Mouse (Mus musculus): ENCODE measurements at regions not wholly inside any gene's neighbourhood (a gene's known extent, or its start where the extent isn't known, plus 50 kb on each side); places are given as distances from the start of the nearest gene placed in this dataset.

DNA sequence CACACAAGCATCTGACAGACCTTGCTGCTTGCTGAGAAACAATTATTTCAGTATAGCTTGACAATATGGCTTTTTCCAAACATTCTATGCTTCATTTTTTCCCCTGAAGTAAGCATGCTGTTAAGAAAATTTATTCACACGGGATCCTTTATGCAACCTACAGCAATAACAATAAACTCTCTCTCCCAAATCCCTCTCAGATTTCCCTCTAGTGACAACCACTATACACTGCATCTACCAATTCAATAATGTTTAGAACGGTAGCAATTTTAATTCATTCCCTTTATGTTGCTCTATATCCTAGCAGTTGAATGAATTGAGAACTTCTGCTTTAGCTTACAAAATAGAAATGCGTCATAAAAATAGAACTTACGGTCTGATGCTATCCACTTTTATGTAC is 3988.7 kb upstream of the Gm7489 start:
- H3K79me2 ChIP-seq (ENCODE audit: control insufficient read depth, insufficient read depth, low read length, poor library complexity), result no peaks in the 10 kb centered on the region
- H3K9ac ChIP-seq (ENCODE audit: control insufficient read depth, low read depth, low read length, poor library complexity, severe bottlenecking), result no peak overlapping the region
- no peak for TF ChIP-seq SMC3 (IDR thresholded peaks at IDR 0.05; ENCODE audit: low read depth, low read length)
- no peak for TF ChIP-seq MAFK (IDR thresholded peaks at IDR 0.05; ENCODE audit: borderline replicate concordance, low read depth, low read length)
- TF ChIP-seq UBTF (IDR thresholded peaks at IDR 0.05; ENCODE audit: borderline replicate concordance, insufficient read depth, low read depth, low read length), result no peak
- TF ChIP-seq BHLHE40 (IDR thresholded peaks at IDR 0.05; ENCODE audit: borderline replicate concordance, low read depth, low read length), result no peak
- no peak for TF ChIP-seq RCOR1 (IDR thresholded peaks at IDR 0.05; ENCODE audit: low read depth, low read length)
- TF ChIP-seq EP300 (IDR thresholded peaks at IDR 0.05; ENCODE audit: low read depth in 1 of 2, low read length in 2 of 2), result no peak
- TF ChIP-seq SIN3A (IDR thresholded peaks at IDR 0.05; ENCODE audit: low read length), result no peak
- no peak for TF ChIP-seq ZNF384 (IDR thresholded peaks at IDR 0.05; ENCODE audit: low read depth, low read length)
- no peak for TF ChIP-seq ZC3H11A (IDR thresholded peaks at IDR 0.05; ENCODE audit: low read depth, low read length)
- no peak for TF ChIP-seq GABPA (IDR thresholded peaks at IDR 0.05; ENCODE audit: low read depth, low read length)
- TF ChIP-seq MAZ (IDR thresholded peaks at IDR 0.05; ENCODE audit: low read depth, low read length), result no peak
- no peak for TF ChIP-seq ETS1 (IDR thresholded peaks at IDR 0.05; ENCODE audit: low read depth, low read length)
- H3K27me3 ChIP-seq (ENCODE audit: control insufficient read depth in 1 of 2, insufficient read depth in 2 of 2, low read length in 2 of 2), result no peaks in the 10 kb centered on the region
- H3K4me1 ChIP-seq (ENCODE audit: control insufficient read depth in 1 of 2, insufficient read depth in 2 of 2, low read length in 2 of 2), result no peaks in the 10 kb centered on the region
- DNase-seq (ENCODE audit: low read depth, low spot score), result no peak
- H3K4me3 ChIP-seq (ENCODE audit: control insufficient read depth in 1 of 2, insufficient read depth in 1 of 2, low read depth in 2 of 2, low read length in 2 of 2), result no peak overlapping the region
- H3K9me3 ChIP-seq (replicated peaks; ENCODE audit: insufficient read depth, low read length), result no peaks in the 10 kb centered on the region
- no peak overlapping the region for H3K27ac ChIP-seq (ENCODE audit: control insufficient read depth, low read depth, low read length)
- no peaks in the 10 kb centered on the region for H3K36me3 ChIP-seq (ENCODE audit: control insufficient read depth in 1 of 2, insufficient read depth in 2 of 2, low read length in 2 of 2)

DNA sequence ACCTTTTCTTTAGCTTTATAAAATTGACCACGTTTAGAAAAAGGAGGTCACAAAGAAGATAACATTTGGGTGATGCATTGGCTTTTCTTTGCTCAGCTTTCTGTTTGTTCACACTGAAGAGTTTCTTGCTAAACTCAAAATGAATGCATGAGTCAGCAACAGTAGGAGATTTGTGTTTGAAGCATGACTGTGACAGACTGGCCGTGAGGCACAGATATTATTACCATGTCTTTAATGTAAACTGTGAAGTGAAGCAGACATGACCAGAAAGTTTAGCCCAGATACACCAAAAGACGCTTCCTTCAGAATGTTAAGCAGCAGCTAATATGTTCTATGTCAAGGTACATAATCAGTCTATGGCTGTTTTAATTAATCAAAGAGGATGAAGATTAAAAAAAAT is 3985.9 kb upstream of the Gm7489 start:
- H3K79me2 ChIP-seq (ENCODE audit: control insufficient read depth, insufficient read depth, low read length, poor library complexity), result no peaks in the 10 kb centered on the region
- no peak overlapping the region for H3K27ac ChIP-seq (ENCODE audit: control insufficient read depth, low read depth, low read length)
- no peak for TF ChIP-seq BHLHE40 (IDR thresholded peaks at IDR 0.05; ENCODE audit: borderline replicate concordance, low read depth, low read length)
- no peak for TF ChIP-seq HCFC1 (IDR thresholded peaks at IDR 0.05; ENCODE audit: low read depth, low read length)
- TF ChIP-seq MEF2A (IDR thresholded peaks at IDR 0.05; ENCODE audit: extremely low read depth, insufficient replicate concordance, low read depth, low read length, poor library complexity, severe bottlenecking), result no peak
- TF ChIP-seq ZNF384 (IDR thresholded peaks at IDR 0.05; ENCODE audit: low read depth, low read length), result no peak
- TF ChIP-seq POLR2AphosphoS2 (IDR thresholded peaks at IDR 0.05; ENCODE audit: low read length), result no peak
- no peak for TF ChIP-seq TBP (IDR thresholded peaks at IDR 0.05; ENCODE audit: low read depth, low read length)
- TF ChIP-seq CHD2 (IDR thresholded peaks at IDR 0.05; ENCODE audit: low read length), result no peak
- TF ChIP-seq E2F4 (IDR thresholded peaks at IDR 0.05; ENCODE audit: borderline replicate concordance, low read depth, low read length), result no peak
- TF ChIP-seq USF1 (IDR thresholded peaks at IDR 0.05; ENCODE audit: low read depth, low read length), result no peak
- TF ChIP-seq RAD21 (IDR thresholded peaks at IDR 0.05; ENCODE audit: low read depth, low read length), result no peak
- TF ChIP-seq ZC3H11A (IDR thresholded peaks at IDR 0.05; ENCODE audit: low read depth, low read length), result no peak
- TF ChIP-seq CTCF (IDR thresholded peaks at IDR 0.05 in 2 of 3, conservative IDR thresholded peaks at IDR 0.05 in 1 of 3; ENCODE audit: control insufficient read depth in 1 of 3, insufficient read depth in 1 of 3, low read depth in 2 of 3, low read length in 3 of 3, poor library complexity in 1 of 3, severe bottlenecking in 1 of 3), result no peak
- no peak overlapping the region for H3K4me3 ChIP-seq (ENCODE audit: control insufficient read depth in 1 of 2, insufficient read depth in 1 of 2, low read depth in 2 of 2, low read length in 2 of 2)
- no peak overlapping the region for H3K9ac ChIP-seq (ENCODE audit: control insufficient read depth, low read depth, low read length, poor library complexity, severe bottlenecking)
- DNase-seq (ENCODE audit: low read depth, low spot score), result peak; percentile 13
- no peaks in the 10 kb centered on the region for H3K36me3 ChIP-seq (ENCODE audit: control insufficient read depth in 1 of 2, insufficient read depth in 2 of 2, low read length in 2 of 2)
- H3K27me3 ChIP-seq (ENCODE audit: control insufficient read depth in 1 of 2, insufficient read depth in 2 of 2, low read length in 2 of 2), result no peaks in the 10 kb centered on the region
- H3K4me1 ChIP-seq (ENCODE audit: control insufficient read depth in 1 of 2, insufficient read depth in 2 of 2, low read length in 2 of 2), result no peaks in the 10 kb centered on the region
- H3K9me3 ChIP-seq (replicated peaks; ENCODE audit: insufficient read depth, low read length), result no peaks in the 10 kb centered on the region

All from MEL (cell line).